Mouse (Mus musculus) kidney, embryonic 16.5 days (tissue): ENCODE data around the gene Pmm1. TPM values are rescaled to one million over a fixed set of nuclear protein-coding genes. Genes with fewer than 3 reads are reported as not detected.

Source experiments
- ATAC-seq: fragments of 200-750 bp; cut with Nextera tagmentation; 2 replicates; pipeline ENCODE4 v1.8.0; 2017; ENCODE audit warnings: moderate TSS enrichment; ENCODE audit not compliant: low FRiP score, low TSS enrichment
- H3K27ac ChIP-seq: fragments of 300-500 bp; sonication (generic); 2 replicates; pipeline ENCODE4 v1.5.1; 2014; ENCODE audit warnings: low read length
- H3K27me3 ChIP-seq: fragments of 300-500 bp; sonication (generic); 2 replicates; pipeline ENCODE4 v1.6.1; 2014; ENCODE audit warnings: low read length, control low read depth, mixed read lengths; ENCODE audit not compliant: insufficient read depth
- H3K36me3 ChIP-seq: fragments of 300-500 bp; sonication (generic); 2 replicates; pipeline ENCODE4 v1.6.1; 2014; ENCODE audit warnings: low read length, control low read depth, mixed read lengths; ENCODE audit not compliant: insufficient read depth
- H3K4me1 ChIP-seq: fragments of 300-500 bp; sonication (generic); 2 replicates; pipeline ENCODE4 v1.6.1; 2014; ENCODE audit warnings: low read length, control low read depth, mixed read lengths; ENCODE audit not compliant: insufficient read depth
- H3K4me2 ChIP-seq: fragments of 300-500 bp; sonication (generic); replicated peaks from 2 replicates; pipeline ENCODE4 v1.6.1; 2014; ENCODE audit warnings: low read depth, low read length
- H3K4me3 ChIP-seq: fragments of 300-500 bp; sonication (generic); 2 replicates; pipeline ENCODE4 v1.5.1; 2014; ENCODE audit warnings: mild to moderate bottlenecking, low read length
- H3K9ac ChIP-seq: fragments of 300-500 bp; sonication (generic); replicated peaks from 2 replicates; pipeline ENCODE4 v1.6.1; 2014; ENCODE audit warnings: low read length
- H3K9me3 ChIP-seq: fragments of 300-500 bp; sonication (generic); 2 replicates; pipeline ENCODE4 v1.6.1; 2016; ENCODE audit warnings: low read length, control low read depth
- WGBS: fragments of 180-500 bp; shearing (Covaris S2); extraction: QIAGEN DNeasy Blood & Tissue Kit; methylation state at CpG from one replicate; pipeline ENCODE4 v1.1.7; 2014; 5-methylcytosine and 5-hydroxymethylcytosine counted together
- polyA plus RNA-seq: library from polyadenylated mRNA; unstranded; fragments of >200 nt; fragmentation: Nextera tagmentation; extraction: Ambion mirVana; gene quantifications from 2 replicates; pipeline ENCODE4 v1.2.1, GENCODE M21; 2015

Gene Pmm1
- polyA plus RNA-seq, 1 experiment from 2014 or later, result 37.3 TPM

GRCm38 (mm10) chr15:81949076-81949475 is 11.7 kb downstream of the Pmm1 start:
- peaks cover 2% of the 10 kb centered on the region for H3K36me3 ChIP-seq
- H3K4me1 ChIP-seq, result no peaks in the 10 kb centered on the region
- no peak overlapping the region for H3K4me2 ChIP-seq
- H3K9me3 ChIP-seq, result no peaks in the 10 kb centered on the region
- H3K27me3 ChIP-seq, result no peaks in the 10 kb centered on the region
- no peak overlapping the region for H3K4me3 ChIP-seq
- no peak overlapping the region for H3K9ac ChIP-seq
- no peak for ATAC-seq
- no peak overlapping the region for H3K27ac ChIP-seq
- 71% methylated on average over 10 of the region's 10 CpGs for WGBS

GRCm38 (mm10) chr15:81943176-81943749 is 17.5 kb downstream of the Pmm1 start:
- peak overlapping the region; percentile 14 for H3K4me2 ChIP-seq
- 17% methylated on average over 9 of the region's 9 CpGs for WGBS
- ATAC-seq, result peak; percentile 58

GRCm38 (mm10) chr15:81941010-81941409 is 19.7 kb downstream of the Pmm1 start:
- no peak overlapping the region for H3K9ac ChIP-seq
- no peak overlapping the region for H3K4me2 ChIP-seq
- no peaks in the 10 kb centered on the region for H3K9me3 ChIP-seq
- no peak for ATAC-seq
- H3K27ac ChIP-seq, result no peak overlapping the region
- H3K27me3 ChIP-seq, result 0 out of 2 replicates have a peak, but pooled peaks cover 2% of the 10 kb centered on the region
- H3K4me1 ChIP-seq, result peaks cover 37% of the 10 kb centered on the region
- no peaks in the 10 kb centered on the region for H3K36me3 ChIP-seq
- WGBS, result 98% methylated on average over 2 of the region's 2 CpGs
- H3K4me3 ChIP-seq, result no peak overlapping the region

More at GRCm38 (mm10) chr15:81943176-81943749, 17.5 kb downstream of the Pmm1 start:
- Histone ChIP-seq H3K9ac (0 out of 2 replicates have a peak overlapping the region, but pooled peaks have one; percentile 22), H3K9me3 (no peaks in the 10 kb centered on the region), H3K27me3 (no peaks in the 10 kb centered on the region), H3K4me1 (peaks cover 14% of the 10 kb centered on the region), H3K36me3 (no peaks in the 10 kb centered on the region; the same call in none of the 2 replicates), H3K4me3 (no peak overlapping the region), H3K27ac (0 out of 2 replicates have a peak overlapping the region, but pooled peaks have one; percentile 34)

GRCm38 (mm10) chr15:81940219-81940618 is 20.5 kb downstream of the Pmm1 start:
- Histone ChIP-seq H3K36me3 (no peaks in the 10 kb centered on the region), H3K9me3 (no peaks in the 10 kb centered on the region), H3K27me3 (0 out of 2 replicates have a peak, but pooled peaks cover 2% of the 10 kb centered on the region), H3K4me2 (no peak overlapping the region), H3K9ac (no peak overlapping the region), H3K4me3 (no peak overlapping the region), H3K4me1 (peaks cover 38% of the 10 kb centered on the region), H3K27ac (no peak overlapping the region)
- ATAC-seq, result no peak
- 90% methylated on average over 5 of the region's 5 CpGs for WGBS

GRCm38 (mm10) chr15:81939774-81940173 is 21.0 kb downstream of the Pmm1 start:
- no peak overlapping the region for H3K27ac ChIP-seq
- H3K9me3 ChIP-seq, result no peaks in the 10 kb centered on the region
- no peak overlapping the region for H3K4me3 ChIP-seq
- no peaks in the 10 kb centered on the region for H3K36me3 ChIP-seq
- WGBS, result 79% methylated on average over 4 of the region's 4 CpGs
- H3K27me3 ChIP-seq, result 0 out of 2 replicates have a peak, but pooled peaks cover 2% of the 10 kb centered on the region
- peaks cover 38% of the 10 kb centered on the region for H3K4me1 ChIP-seq
- no peak overlapping the region for H3K4me2 ChIP-seq
- ATAC-seq, result no peak
- H3K9ac ChIP-seq, result no peak overlapping the region

GRCm38 (mm10) chr15:81939157-81939715 is 21.5 kb downstream of the Pmm1 start:
- peaks cover 38% of the 10 kb centered on the region for H3K4me1 ChIP-seq
- 0 out of 2 replicates have a peak, but pooled peaks cover 2% of the 10 kb centered on the region for H3K27me3 ChIP-seq
- no peaks in the 10 kb centered on the region for H3K36me3 ChIP-seq
- no peak for ATAC-seq
- no peak overlapping the region for H3K9ac ChIP-seq
- no peak overlapping the region for H3K27ac ChIP-seq
- no peaks in the 10 kb centered on the region for H3K9me3 ChIP-seq
- 86% methylated on average over 10 of the region's 10 CpGs for WGBS
- no peak overlapping the region for H3K4me3 ChIP-seq
- no peak overlapping the region for H3K4me2 ChIP-seq

GRCm38 (mm10) chr15:81938246-81938645 is 22.5 kb downstream of the Pmm1 start:
- Histone ChIP-seq H3K4me2 (peak overlapping the region; percentile 81), H3K27ac (no peak overlapping the region)
- 41% methylated on average over 2 of the region's 2 CpGs for WGBS

GRCm38 (mm10) chr15:81937098-81937972 is 23.4 kb downstream of the Pmm1 start:
- Histone ChIP-seq H3K27me3 (0 out of 2 replicates have a peak, but pooled peaks cover 2% of the 10 kb centered on the region), H3K36me3 (no peaks in the 10 kb centered on the region), H3K4me3 (peak overlapping the region; percentile 58), H3K9me3 (no peaks in the 10 kb centered on the region), H3K27ac (peak overlapping the region; percentile 90), H3K4me1 (peaks cover 42% of the 10 kb centered on the region), H3K4me2 (peak overlapping the region; percentile 81), H3K9ac (peak overlapping the region; percentile 69)
- 5% methylated on average over 18 of the region's 19 CpGs for WGBS
- no peak for ATAC-seq

More at GRCm38 (mm10) chr15:81938246-81938645, 22.5 kb downstream of the Pmm1 start:
- 0 out of 2 replicates have a peak, but pooled peaks have one; percentile 12 for ATAC-seq
- H3K27me3 ChIP-seq, result 0 out of 2 replicates have a peak, but pooled peaks cover 2% of the 10 kb centered on the region
- H3K4me1 ChIP-seq, result peaks cover 37% of the 10 kb centered on the region
- H3K4me3 ChIP-seq, result peak overlapping the region; percentile 58
- no peaks in the 10 kb centered on the region for H3K36me3 ChIP-seq
- H3K9me3 ChIP-seq, result no peaks in the 10 kb centered on the region
- peak overlapping the region; percentile 20; the same call in 1 of the 2 replicates for H3K9ac ChIP-seq

- Histone ChIP-seq H3K27ac (peak within 1 kb of the TSS; percentile 90), H3K9me3 (no peaks in the 10 kb centered on the region), H3K4me2 (peak within 1 kb of the TSS; percentile 81), H3K4me1 (peaks cover 42% of the 10 kb centered on the region), H3K36me3 (no peaks in the 10 kb centered on the region), H3K27me3 (0 out of 2 replicates have a peak, but pooled peaks cover 2% of the 10 kb centered on the region), H3K9ac (peak within 1 kb of the TSS; percentile 69), H3K4me3 (peak within 1 kb of the TSS; percentile 58)
- WGBS, result 2% methylated on average over 10 of the region's 12 CpGs
- ATAC-seq, result peak; percentile 69
Observed at GRCm38 (mm10) chr15:81936679-81937078, 24.1 kb downstream of the Pmm1 start, which contains the start of gene Csdc2. Gene Csdc2 (plus strand): TSS chr15:81936759.
